Mouse (Mus musculus) liver, adult 10 weeks (tissue): Measurements from ENCODE around the gene Nop10. TPM values are rescaled to one million over a fixed set of nuclear protein-coding genes. Genes with fewer than 3 reads are reported as not detected.

Source experiments
- polyA plus RNA-seq: library from polyadenylated mRNA; stranded (reverse); fragments of 350-450 nt; fragmentation: Illumina TruSeq; extraction: RNeasy Lipid Tissue Mini Kit (QIAGEN cat#74804); gene quantifications from one replicate; pipeline ENCODE4 v1.2.3, GENCODE M21; 2014; ENCODE audit warnings: low read depth, low replicate concordance

Nop10 gene
- polyA plus RNA-seq: 25.4 TPM

DNA sequence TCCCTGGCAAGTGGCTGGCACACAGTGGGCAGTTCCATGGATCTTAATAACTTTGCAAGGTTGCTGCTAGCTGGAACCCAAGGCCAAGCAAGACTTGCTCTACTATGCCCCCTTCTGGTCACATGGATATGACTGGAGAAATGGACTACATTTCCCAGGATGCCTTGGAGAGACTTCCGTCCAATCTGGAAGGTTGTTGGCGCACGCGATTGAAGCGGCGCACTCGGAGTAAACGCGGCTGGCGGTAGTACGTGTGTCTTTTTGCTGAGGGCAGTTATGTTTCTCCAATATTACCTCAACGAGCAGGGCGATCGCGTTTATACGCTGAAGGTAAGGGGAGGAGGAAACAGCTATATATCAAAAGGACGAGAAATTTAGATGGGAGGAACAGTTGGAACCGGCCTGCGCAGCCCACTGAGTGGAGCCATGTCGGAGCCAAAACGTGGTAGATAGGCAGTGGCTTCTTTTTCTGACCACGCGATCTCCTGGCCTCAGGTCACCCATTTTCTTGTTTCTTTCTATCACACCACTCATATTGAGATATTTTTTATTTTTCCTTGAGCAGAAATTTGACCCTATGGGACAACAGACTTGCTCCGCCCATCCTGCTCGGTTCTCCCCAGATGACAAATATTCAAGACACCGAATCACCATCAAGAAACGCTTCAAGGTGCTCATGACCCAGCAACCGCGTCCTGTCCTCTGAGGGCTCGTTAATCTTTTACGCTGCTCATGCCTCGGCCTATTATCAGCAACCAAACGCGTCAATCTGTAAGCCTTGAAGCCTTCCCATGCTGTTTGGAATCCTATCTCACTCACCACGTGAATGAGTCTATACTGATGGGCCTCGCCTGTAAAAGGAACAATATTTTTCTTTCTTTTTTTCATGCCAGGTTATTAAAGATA is at the start of gene Nop10:
Gene Nop10 (plus strand): TSS at position 179 of the 906 bp plus-strand sequence.

DNA sequence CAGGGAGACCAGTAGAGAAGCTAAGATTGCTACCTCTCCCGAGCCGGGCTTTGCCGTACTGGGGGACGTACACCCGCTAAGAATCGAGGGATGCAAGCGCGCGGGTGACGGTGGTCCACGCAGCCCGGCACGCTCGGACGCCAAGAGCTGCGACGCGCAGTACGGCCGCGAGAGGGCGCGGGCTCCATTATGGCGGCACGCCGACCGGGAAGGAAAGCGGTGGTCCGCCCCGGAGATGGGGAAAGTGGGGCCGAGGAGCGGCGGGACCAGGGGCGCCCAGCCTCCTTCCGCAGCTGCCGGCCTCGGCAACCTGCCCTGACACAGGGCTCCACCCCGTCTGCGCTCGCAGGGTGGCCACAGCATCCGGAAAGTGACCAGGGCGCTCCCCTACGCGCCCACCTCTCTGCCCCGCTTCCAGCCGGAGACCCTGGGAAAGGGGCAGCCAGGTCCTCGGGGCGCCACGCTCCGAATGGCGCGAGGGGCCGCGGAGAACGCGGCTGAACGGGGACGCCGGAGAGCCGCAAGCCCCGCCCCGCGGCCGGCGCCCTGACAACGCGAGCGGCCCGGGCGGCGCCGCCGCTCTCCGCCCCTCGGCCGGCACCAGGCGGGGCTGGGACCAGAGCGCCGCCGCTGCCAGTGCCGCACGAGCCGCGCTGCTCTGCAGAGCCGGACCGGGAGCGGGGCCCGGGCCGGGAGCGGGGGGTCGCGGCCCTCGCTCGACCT is 22.4 kb upstream of the Nop10 start, which contains the start of gene Lpcat4:
Gene Lpcat4 (plus strand): TSS at position 257 of the 723 bp plus-strand sequence.

DNA sequence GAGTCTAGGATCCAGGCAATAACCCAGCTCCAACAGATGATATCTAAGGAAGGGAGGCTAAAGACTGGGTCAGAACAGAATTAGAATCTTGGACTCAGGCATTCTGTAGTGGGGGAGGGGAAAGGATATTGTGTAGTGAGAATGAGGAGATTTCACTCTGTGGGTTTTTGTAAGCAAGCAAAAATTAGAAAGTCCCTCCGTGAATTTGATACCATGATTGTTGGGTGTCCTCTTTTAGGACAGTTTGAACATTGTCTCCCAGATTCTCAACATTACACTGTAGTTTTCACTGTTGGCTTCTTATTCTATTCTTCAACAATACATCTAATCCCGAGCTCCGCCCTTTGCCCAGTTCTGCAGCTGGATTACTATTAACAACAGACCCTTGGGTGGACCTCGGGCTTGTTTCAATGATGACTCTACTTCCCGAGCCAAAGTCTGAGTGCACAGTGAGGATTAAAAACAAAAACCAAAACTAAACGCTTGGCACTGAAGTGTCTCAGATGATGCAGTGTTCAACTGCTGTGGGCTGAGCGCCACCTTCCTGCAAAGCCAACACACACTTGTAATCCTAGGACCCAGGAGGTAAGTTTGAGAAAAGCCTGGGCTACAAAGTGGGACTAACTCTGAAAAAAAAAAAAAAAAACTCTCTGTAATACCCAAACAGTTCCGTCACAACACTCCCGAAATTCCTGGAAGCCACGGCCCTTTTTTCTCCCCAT is 2.3 kb upstream of the Nop10 start, which contains the start of gene Nutm1:
Gene Nutm1 (minus strand): TSS at position 51 of the 722 bp plus-strand sequence.

DNA sequence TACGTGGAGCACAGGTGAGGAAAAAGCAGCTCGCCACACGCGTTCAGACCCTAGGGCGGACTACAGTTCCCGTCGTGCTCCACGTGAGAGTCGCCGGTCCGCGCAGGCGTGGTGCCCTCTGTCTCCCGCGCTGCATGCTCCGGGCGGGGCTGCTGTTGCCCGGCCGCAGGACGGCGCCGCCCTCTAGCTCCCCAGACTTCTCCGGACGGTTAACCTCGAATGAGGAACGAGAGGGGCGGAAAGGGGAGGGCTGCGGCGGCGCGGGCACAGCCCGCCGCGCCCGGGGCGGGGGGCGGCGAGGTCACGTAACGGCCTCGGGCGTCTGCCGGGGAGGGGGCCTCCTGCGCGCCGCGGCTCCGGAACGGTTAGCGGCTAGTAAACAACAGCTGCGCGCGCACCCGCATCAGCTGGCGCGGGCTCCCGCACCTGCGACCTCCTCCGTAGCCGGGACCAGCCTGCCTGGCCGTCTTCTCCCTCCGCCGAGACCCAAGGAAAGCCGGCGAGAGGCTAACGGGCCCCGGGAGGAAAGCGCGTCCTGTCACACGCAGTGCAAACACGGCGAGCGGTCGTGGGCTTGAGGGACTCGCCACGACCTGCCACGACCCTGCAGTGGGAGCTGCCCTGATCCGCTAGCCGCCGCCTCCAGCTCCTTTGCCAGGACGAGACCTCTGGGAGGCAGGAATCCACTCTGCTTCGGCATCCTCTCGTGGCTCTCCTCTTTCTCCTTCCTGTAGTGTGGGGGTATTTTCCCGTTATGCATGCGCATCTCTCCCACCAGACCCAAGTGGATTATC is 3.9 kb downstream of the Nop10 start, which contains the start of gene Slc12a6:
Gene Slc12a6 (plus strand): TSS at position 378 of the 794 bp plus-strand sequence.

DNA sequence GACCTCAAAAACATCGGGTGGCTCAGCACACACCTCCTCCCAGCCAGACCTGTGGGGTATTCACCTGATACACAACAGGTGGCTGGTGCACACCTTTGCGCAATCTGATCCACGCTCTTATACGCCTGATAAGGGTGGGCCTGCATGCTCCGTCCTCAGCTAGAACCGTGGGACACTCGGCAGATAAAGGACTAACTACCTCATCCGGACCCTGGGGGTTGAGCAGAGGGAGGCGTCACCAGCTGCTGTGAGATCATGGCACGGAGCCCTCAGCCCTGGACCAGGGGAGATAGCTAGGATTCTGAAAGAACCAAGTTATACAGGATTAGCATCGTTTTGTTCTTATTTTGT is 4.5 kb downstream of the Nop10 start, which contains the start of gene Gm21985:
Gene Gm21985 (plus strand): TSS at position 73 of the 351 bp plus-strand sequence.

Other genes with a start within 250 kb of the Nop10 start
- gene Olfr1310, start 249.2 kb upstream of the Nop10 start, polyA plus RNA-seq: not detected
- not detected for gene Olfr1311, start 237.5 kb upstream of the Nop10 start, polyA plus RNA-seq
- gene Olfr1312, start 211.7 kb upstream of the Nop10 start, polyA plus RNA-seq: not detected
- gene Olfr1313, start 184.1 kb upstream of the Nop10 start, polyA plus RNA-seq: not detected
- gene Olfr1314, start 165.1 kb upstream of the Nop10 start, polyA plus RNA-seq: not detected
- gene Olfr1315-ps1, start 146.5 kb upstream of the Nop10 start, polyA plus RNA-seq: not detected
- gene Olfr1316, start 126.9 kb upstream of the Nop10 start, polyA plus RNA-seq: not detected
- not detected for gene Olfr1317, start 121.6 kb upstream of the Nop10 start, polyA plus RNA-seq
- gene Olfr1318, start 107.7 kb upstream of the Nop10 start, polyA plus RNA-seq: not detected
- gene Lpcat4, start 22.5 kb upstream of the Nop10 start, polyA plus RNA-seq: not detected
- gene Nutm1, start 2.6 kb upstream of the Nop10 start, polyA plus RNA-seq: not detected
- 10.0 TPM for gene Slc12a6, start 3.9 kb downstream of the Nop10 start, polyA plus RNA-seq
- 0.08 TPM for gene Gm21985, start 4.4 kb downstream of the Nop10 start, polyA plus RNA-seq
- gene Emc4, start 106.1 kb downstream of the Nop10 start, polyA plus RNA-seq: 58.8 TPM
- gene Katnbl1, start 117.3 kb downstream of the Nop10 start, polyA plus RNA-seq: 13.6 TPM
- gene Emc7, start 193.1 kb downstream of the Nop10 start, polyA plus RNA-seq: 42.6 TPM
- not detected for gene Chrm5, start 218.8 kb downstream of the Nop10 start, polyA plus RNA-seq
- gene Aven, start 231.0 kb downstream of the Nop10 start, polyA plus RNA-seq: 9.1 TPM